Mouse (Mus musculus) stomach, embryonic 14.5 days (tissue): ENCODE data around the gene Tuba3b. TPM values are rescaled to one million over a fixed set of nuclear protein-coding genes. Genes with fewer than 3 reads are reported as not detected.

Source experiments
- ATAC-seq: fragments of 200-750 bp; cut with Nextera tagmentation; 2 replicates; pipeline ENCODE4 v1.8.0; 2017; ENCODE audit warnings: low read depth, moderate TSS enrichment; ENCODE audit not compliant: insufficient number of reproducible peaks, insufficient read depth, low FRiP score
- H3K27ac ChIP-seq: fragments of 300-500 bp; sonication (generic); 2 replicates; pipeline ENCODE4 v1.5.1; 2014; ENCODE audit warnings: mild to moderate bottlenecking, low read length, moderate library complexity, mixed read lengths
- H3K27me3 ChIP-seq: fragments of 300-500 bp; sonication (generic); 2 replicates; pipeline ENCODE4 v1.6.1; 2014; ENCODE audit warnings: low read length, control low read depth, mixed read lengths; ENCODE audit not compliant: control insufficient read depth, insufficient read depth
- H3K36me3 ChIP-seq: fragments of 300-500 bp; sonication (generic); 2 replicates; pipeline ENCODE4 v1.6.1; 2014; ENCODE audit warnings: mild to moderate bottlenecking, control low read depth, low read length, moderate library complexity, mixed read lengths; ENCODE audit not compliant: control insufficient read depth, insufficient read depth
- H3K4me1 ChIP-seq: fragments of 300-500 bp; sonication (generic); 2 replicates; pipeline ENCODE4 v1.6.1; 2014; ENCODE audit warnings: low read length, control low read depth, mixed read lengths; ENCODE audit not compliant: control insufficient read depth, insufficient read depth
- H3K4me2 ChIP-seq: fragments of 300-500 bp; sonication (generic); replicated peaks from 2 replicates; pipeline ENCODE4 v1.6.1; 2014; ENCODE audit warnings: low read depth, low read length, control low read depth
- H3K4me3 ChIP-seq: fragments of 300-500 bp; sonication (generic); 2 replicates; pipeline ENCODE4 v1.5.1; 2014; ENCODE audit warnings: low read depth, low read length, control low read depth
- H3K9ac ChIP-seq: fragments of 300-500 bp; sonication (generic); replicated peaks from 2 replicates; pipeline ENCODE4 v1.6.1; 2014; ENCODE audit warnings: low read depth, mild to moderate bottlenecking, control low read depth, low read length, moderate library complexity, mixed read lengths
- H3K9me3 ChIP-seq: fragments of 300-500 bp; sonication (generic); 2 replicates; pipeline ENCODE4 v1.6.1; 2016; ENCODE audit warnings: low read depth, low read length, control low read depth; ENCODE audit not compliant: control insufficient read depth
- WGBS: fragments of 180-500 bp; shearing (Covaris S2); extraction: QIAGEN DNeasy Blood & Tissue Kit; methylation state at CpG from one replicate; pipeline ENCODE4 v1.1.7; 2014; 5-methylcytosine and 5-hydroxymethylcytosine counted together
- polyA plus RNA-seq: library from polyadenylated mRNA; unstranded; fragments of >200 nt; fragmentation: Nextera tagmentation; extraction: Ambion mirVana; gene quantifications from 2 replicates; pipeline ENCODE4 v1.2.1, GENCODE M21; 2014

The Tuba3b gene
- polyA plus RNA-seq, 1 experiment from 2014 or later, result not detected

GRCm38 (mm10) chr6:145598794-145599555 is 16.6 kb upstream of the Tuba3b start:
- ATAC-seq, result peak; percentile 84
- Histone ChIP-seq H3K4me3 (no peak overlapping the region), H3K27me3 (no peaks in the 10 kb centered on the region), H3K9ac (no peak overlapping the region), H3K4me2 (no peak overlapping the region), H3K27ac (peak overlapping the region; percentile 34; the same call in 1 of the 2 replicates), H3K36me3 (no peaks in the 10 kb centered on the region), H3K9me3 (no peaks in the 10 kb centered on the region), H3K4me1 (peaks cover 11% of the 10 kb centered on the region; the same call in 1 of the 2 replicates)
- 41% methylated on average over 11 of the region's 11 CpGs for WGBS

GRCm38 (mm10) chr6:145604126-145604525 is 11.4 kb upstream of the Tuba3b start:
- Histone ChIP-seq H3K9ac (no peak overlapping the region), H3K4me2 (no peak overlapping the region), H3K27ac (no peak overlapping the region), H3K4me1 (no peaks in the 10 kb centered on the region), H3K4me3 (no peak overlapping the region), H3K9me3 (no peaks in the 10 kb centered on the region), H3K36me3 (no peaks in the 10 kb centered on the region), H3K27me3 (no peaks in the 10 kb centered on the region)
- 51% methylated on average over 2 of the region's 2 CpGs for WGBS
- ATAC-seq, result no peak

GRCm38 (mm10) chr6:145604648-145605047 is 10.9 kb upstream of the Tuba3b start:
- no peak for ATAC-seq
- Histone ChIP-seq H3K4me1 (no peaks in the 10 kb centered on the region), H3K4me3 (no peak overlapping the region), H3K27me3 (no peaks in the 10 kb centered on the region), H3K9me3 (no peaks in the 10 kb centered on the region), H3K27ac (no peak overlapping the region), H3K4me2 (no peak overlapping the region), H3K9ac (no peak overlapping the region), H3K36me3 (no peaks in the 10 kb centered on the region)
- 76% methylated on average over 4 of the region's 4 CpGs for WGBS

GRCm38 (mm10) chr6:145605203-145605602 is 10.4 kb upstream of the Tuba3b start:
- no peak overlapping the region for H3K4me3 ChIP-seq
- WGBS, result 64% methylated on average over 3 of the region's 3 CpGs

GRCm38 (mm10) chr6:145607746-145608145 is 7.8 kb upstream of the Tuba3b start:
- no peaks in the 10 kb centered on the region for H3K9me3 ChIP-seq
- no peak overlapping the region for H3K27ac ChIP-seq
- 62% methylated on average over 4 of the region's 4 CpGs for WGBS
- no peaks in the 10 kb centered on the region for H3K4me1 ChIP-seq
- no peak overlapping the region for H3K9ac ChIP-seq
- no peak for ATAC-seq
- H3K27me3 ChIP-seq, result no peaks in the 10 kb centered on the region
- no peak overlapping the region for H3K4me3 ChIP-seq
- no peaks in the 10 kb centered on the region for H3K36me3 ChIP-seq
- no peak overlapping the region for H3K4me2 ChIP-seq

More at GRCm38 (mm10) chr6:145605203-145605602, 10.4 kb upstream of the Tuba3b start:
- Histone ChIP-seq H3K4me2 (no peak overlapping the region), H3K27me3 (no peaks in the 10 kb centered on the region), H3K27ac (no peak overlapping the region), H3K9me3 (no peaks in the 10 kb centered on the region), H3K36me3 (no peaks in the 10 kb centered on the region), H3K9ac (no peak overlapping the region), H3K4me1 (no peaks in the 10 kb centered on the region)
- ATAC-seq, result no peak

- no peak overlapping the region for H3K4me2 ChIP-seq
- no peak for ATAC-seq
- H3K9ac ChIP-seq, result no peak overlapping the region
- H3K36me3 ChIP-seq, result no peaks in the 10 kb centered on the region
- no peak overlapping the region for H3K4me3 ChIP-seq
- no peaks in the 10 kb centered on the region for H3K27me3 ChIP-seq
- no peaks in the 10 kb centered on the region for H3K9me3 ChIP-seq
- H3K4me1 ChIP-seq, result no peaks in the 10 kb centered on the region
- no peak overlapping the region for H3K27ac ChIP-seq
- WGBS, result 91% methylated on average over 5 of the region's 5 CpGs
Observed at GRCm38 (mm10) chr6:145608693-145609092, 6.9 kb upstream of the Tuba3b start.

GRCm38 (mm10) chr6:145610901-145611300 is 4.7 kb upstream of the Tuba3b start:
- Histone ChIP-seq H3K27me3 (no peaks in the 10 kb centered on the region), H3K4me1 (0 out of 2 replicates have a peak, but pooled peaks cover 3% of the 10 kb centered on the region), H3K9me3 (no peaks in the 10 kb centered on the region), H3K27ac (no peak overlapping the region), H3K4me3 (no peak overlapping the region), H3K4me2 (no peak overlapping the region), H3K9ac (no peak overlapping the region), H3K36me3 (no peaks in the 10 kb centered on the region)
- no peak for ATAC-seq
- WGBS, result 93% methylated on average over 5 of the region's 5 CpGs

- Histone ChIP-seq H3K4me2 (no peak overlapping the region), H3K36me3 (no peaks in the 10 kb centered on the region), H3K9me3 (no peaks in the 10 kb centered on the region), H3K27ac (no peak overlapping the region), H3K4me1 (0 out of 2 replicates have a peak, but pooled peaks cover 3% of the 10 kb centered on the region), H3K27me3 (no peaks in the 10 kb centered on the region), H3K9ac (no peak overlapping the region), H3K4me3 (no peak overlapping the region)
- ATAC-seq, result no peak
- WGBS, result 79% methylated on average over 3 of the region's 3 CpGs
Observed at GRCm38 (mm10) chr6:145612611-145613010, 2.9 kb upstream of the Tuba3b start.
